Mouse (Mus musculus) frontal cortex, postnatal 10 days (tissue): ENCODE results near the gene Ift74.

Experiments
- DNase-seq, 2 experiments: peaks; one replicate each; pipeline ENCODE4 v3.0.0; 2022; ENCODE audit warnings: low spot score in 2 of 2, mixed read lengths in 1 of 2

Ift74 gene

DNA sequence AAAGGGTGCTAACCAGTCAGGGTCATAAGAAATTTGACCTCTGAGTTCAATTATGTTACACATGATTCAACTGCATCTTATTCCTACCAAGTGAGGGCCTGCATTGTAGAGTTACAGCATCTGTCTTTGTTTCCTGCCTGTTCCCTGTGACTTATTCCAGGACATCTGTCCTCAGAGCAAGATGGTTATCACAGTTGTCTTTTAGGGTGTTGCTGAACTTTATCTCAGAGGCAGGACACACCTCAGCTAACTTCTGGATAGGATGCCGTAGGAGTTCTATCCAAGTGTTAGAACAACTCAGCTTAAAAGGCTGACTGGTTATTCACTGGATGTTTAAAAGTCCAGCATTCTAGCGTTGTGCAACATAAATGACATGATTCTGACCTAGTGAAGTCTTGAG is 77.9 kb downstream of the Ift74 start:
- no peak for DNase-seq

DNA sequence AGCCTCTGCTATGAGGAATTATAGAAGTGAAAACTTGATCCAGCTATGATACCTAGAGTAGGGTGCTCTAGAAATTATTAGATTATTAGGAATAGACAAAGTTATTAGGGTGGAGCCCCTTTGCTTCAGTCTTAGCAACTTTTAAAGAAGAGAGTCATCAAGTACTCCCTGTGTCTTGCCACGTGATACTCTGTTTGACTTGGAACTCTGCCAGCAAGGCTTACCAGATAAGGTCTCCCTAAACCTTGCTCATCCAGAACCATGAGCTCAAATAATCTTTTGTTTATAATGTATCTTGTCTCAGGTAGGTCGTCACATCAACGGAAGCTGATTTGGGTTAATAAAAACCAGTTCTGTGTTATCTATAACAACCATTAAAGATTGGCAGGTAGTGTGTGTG is 82.1 kb downstream of the Ift74 start:
- no peak for DNase-seq

DNA sequence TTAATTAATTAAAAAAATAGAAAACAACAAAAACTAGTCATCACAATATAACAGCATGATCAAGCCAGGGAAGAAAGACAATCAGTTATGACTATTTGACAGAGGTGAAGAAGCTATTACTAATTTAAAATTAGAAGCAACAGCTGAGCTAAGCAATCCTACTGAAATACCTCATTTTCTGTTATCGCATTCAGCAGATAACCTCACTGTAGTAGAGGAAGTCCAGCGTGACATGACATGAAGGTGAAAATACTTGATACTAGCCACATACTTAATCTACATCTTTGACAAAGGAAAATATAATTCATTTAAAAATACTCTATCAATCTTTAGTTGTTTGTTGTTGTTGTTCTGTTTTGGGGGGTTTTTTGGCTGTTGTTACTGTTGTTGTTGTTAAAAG is 96.7 kb downstream of the Ift74 start:
- DNase-seq: no peak

DNA sequence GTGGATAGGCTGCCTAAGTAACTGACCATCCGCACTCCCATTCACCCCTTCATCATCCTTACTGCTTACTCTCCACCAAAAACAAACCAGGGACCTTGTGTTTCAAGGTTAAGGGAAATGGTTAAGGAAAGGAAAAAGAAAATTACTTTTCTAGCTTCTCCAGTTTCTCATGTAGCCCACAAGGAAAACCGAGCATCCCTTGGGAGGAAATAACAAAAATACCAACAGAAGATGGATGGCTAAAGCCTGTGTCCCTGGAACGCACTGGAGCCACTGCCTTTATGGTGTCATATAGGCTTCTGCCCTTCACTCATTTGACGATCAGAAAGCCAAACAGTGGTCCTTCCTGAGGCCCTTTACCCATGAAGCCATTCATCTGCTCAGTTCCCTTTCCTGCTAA is 97.1 kb downstream of the Ift74 start:
- DNase-seq: no peak

DNA sequence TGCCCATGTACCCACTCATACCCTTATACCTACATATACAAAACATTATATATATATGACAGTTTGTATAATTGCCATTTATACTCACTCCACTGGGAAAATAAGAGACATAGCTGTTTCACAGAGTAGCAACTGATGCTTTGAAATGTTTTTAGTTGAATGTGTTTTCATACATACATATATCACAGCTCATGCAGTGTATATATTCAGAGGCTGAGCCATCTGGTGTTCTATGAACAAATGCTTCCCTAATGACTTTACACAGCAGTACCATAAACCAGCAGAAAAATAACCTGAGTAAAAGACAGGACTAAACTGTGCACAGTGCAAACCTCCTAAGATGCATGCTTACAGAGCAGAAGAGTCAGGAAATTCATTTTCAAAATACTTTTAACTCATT is 99.5 kb downstream of the Ift74 start:
- DNase-seq: no peak

DNA sequence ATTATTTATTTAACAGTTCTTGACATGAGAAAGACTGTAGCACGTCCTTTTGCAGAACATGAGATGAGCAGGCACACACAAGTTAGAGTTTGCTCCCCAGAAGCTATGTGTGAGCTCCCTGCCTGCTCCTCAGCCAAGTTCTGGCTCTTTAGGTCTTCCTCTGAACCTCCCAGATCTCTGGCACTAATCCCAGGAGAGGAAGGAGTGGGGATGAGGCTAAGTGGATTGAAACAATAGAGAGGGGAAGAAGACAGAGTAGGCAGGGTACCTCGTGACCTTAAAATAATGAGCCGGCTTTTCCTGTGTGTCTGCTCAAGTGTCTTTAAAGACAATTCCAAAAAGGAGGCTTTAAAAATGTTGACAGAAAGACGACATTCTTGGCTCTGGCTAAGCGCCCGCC is 100.9 kb downstream of the Ift74 start:
- DNase-seq: no peak

DNA sequence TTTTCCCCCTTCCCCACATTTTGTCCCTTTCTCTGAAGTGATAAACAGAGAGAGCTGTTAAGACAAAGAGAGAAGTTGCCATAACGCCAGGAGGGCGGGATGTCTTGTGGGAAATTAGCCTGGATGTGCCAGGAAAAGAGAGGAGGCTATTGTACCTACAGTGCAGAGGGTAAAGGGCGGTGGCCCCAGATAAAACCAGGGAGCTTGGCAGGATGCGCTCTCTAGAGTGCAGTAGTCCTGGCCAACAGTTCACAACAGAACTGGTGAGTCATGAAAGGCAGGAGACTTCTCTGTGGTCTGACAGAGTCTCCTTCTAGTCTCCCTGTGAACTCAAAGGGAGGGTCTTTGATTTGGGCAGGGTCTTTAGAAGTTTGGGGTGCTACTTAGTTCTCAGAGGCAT is 111.5 kb downstream of the Ift74 start:
- DNase-seq: no peak

DNA sequence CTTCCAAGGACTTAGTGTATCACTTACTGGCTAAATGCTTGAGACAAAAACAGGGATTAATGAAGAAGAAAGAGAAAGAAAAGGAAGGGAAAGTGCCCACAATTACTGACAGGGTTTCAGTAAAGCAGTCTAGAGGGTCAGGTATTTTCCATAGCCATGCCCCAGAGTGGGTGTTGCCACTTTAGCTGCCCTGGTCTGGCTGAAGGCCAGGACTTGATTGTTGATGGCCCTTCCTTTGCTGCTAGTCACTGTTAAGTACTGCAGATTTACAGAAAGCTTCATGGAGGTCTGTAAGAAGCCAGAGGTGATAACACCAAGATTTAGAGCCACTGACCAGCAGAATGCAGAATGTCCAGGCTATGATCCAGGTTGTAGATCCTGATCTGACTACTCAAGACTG is 118.4 kb downstream of the Ift74 start:
- no peak for DNase-seq

DNA sequence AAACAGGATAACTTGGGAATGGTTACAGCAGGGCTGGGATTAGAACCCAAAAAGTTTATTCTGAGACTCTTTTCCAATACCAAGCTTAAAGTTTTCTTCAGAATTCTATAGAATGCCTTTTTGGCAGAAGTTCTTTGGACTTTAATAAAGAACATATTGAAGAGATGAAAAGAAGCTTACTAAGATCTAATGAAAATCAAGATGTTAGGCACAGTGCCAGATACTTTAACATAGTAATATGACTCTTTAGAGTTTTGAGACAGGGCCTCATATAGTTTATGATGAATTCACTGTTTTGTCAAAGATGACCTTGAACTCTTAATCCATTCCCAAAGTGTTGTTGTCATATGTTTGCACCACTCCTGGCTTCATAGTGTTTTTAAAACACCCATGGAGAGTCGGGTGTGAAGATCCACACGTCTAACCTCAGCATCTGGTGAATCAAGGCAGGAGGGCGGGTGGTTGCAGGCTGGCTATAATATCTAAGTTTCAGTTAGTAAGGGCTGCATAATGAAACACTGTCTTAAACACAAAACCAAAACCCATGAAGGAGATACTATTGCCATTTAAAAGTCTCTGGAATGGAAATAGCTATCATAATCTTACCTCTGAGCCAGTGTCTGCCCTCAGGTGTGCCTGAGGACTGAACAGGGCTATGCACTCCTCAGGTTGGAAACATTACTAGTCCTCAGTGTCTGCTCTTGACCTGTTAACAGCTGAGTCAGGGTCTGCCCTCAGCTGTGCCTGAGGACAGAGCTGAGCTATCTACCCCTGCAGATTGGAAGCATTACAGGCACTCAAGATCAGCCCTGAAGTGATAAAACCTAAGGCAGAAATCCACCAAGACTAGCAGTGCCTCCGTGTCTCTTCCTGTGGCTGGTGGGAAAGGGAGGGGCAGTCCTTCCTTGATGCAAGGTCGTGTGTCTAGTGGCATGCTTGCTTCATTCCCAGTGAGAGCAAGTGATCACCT is 123.3 kb downstream of the Ift74 start:
- no peak for DNase-seq

DNA sequence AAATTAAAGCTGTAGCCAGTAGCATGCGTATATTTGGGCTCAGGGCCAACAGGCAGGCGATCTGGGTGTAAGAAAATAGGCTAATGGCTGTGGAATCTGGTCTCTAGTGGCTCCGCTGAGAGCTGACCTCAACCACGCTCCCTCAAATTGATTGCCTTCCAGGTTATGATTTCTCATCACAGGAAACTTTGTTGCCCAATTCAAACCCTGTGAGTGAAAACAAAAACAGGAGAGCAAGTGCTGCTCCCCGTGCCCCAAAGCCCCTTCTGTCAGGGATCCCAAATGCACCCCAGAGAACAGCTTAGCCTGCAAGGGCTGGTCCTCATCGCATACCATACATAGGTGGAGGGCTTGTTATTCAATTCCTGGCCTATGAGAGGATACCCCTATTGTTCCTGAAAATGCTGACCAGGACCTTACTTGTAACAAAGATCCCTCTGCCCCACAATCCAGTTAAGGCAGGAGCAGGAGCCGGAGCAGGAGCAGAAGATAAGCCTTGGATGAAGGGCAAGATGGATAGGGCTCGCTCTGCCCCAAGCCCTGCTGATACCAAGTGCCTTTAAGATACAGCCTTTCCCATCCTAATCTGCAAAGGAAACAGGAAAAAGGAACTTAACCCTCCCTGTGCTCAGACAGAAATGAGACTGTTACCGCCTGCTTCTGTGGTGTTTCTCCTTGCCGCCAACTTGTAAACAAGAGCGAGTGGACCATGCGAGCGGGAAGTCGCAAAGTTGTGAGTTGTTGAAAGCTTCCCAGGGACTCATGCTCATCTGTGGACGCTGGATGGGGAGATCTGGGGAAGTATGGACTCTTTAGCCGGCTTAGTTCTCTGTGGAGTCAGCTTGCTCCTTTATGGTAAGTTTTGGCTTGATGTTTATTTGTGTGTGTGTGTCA is 124.8 kb downstream of the Ift74 start, which contains the start of gene Tek:
Tek (plus strand) TSS at position 452 of the 894 bp plus-strand sequence.
- DNase-seq: no peak

DNA sequence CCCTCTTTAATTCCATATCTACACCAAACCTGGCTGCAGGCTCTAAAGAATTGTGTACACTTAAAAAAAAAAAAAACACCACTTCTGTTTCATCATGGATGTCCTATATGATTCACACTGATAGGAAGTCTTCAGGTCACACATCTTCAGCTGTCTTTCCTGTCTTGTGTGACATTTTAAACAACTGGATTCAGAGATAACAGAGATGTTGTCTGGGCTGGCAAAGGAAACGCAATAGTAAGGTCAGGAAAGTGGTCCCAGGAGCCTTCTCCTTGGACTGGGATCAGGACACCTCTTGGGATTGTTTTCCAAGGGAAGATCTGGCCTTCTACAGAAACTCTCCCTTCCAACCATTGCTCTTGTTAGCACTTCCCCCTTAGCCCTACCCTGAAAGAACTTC is 127.5 kb downstream of the Ift74 start:
- no peak for DNase-seq
